Mouse (Mus musculus) ES-CJ7 (cell line): Measurements from ENCODE around the gene Styxl1.

ENCODE experiments used
- DNase-seq: peaks from one replicate; pipeline ENCODE4 v3.0.0; 2011; ENCODE audit warnings: low read depth, low spot score

Gene Styxl1

GRCm38 (mm10) chr5:135726641-135727346 is 51.4 kb downstream of the Styxl1 start:
- no peak for DNase-seq

GRCm38 (mm10) chr5:135725991-135726390 is 52.2 kb downstream of the Styxl1 start:
- DNase-seq: no peak

GRCm38 (mm10) chr5:135725391-135725841 is 52.8 kb downstream of the Styxl1 start:
- peak; percentile 31 for DNase-seq

GRCm38 (mm10) chr5:135724536-135725322 is 53.5 kb downstream of the Styxl1 start:
- no peak for DNase-seq

GRCm38 (mm10) chr5:135723165-135723751 is 54.9 kb downstream of the Styxl1 start:
- DNase-seq: no peak

- DNase-seq: no peak
These were observed 56.1 kb downstream of the Styxl1 start for GRCm38 (mm10) chr5:135722121-135722520.

- no peak for DNase-seq
These were observed 57.1 kb downstream of the Styxl1 start for GRCm38 (mm10) chr5:135721076-135721475.

GRCm38 (mm10) chr5:135720121-135720520 is 58.1 kb downstream of the Styxl1 start:
- DNase-seq: no peak

GRCm38 (mm10) chr5:135719586-135720120 is 58.5 kb downstream of the Styxl1 start:
- DNase-seq: no peak

- DNase-seq: no peak
These were observed 62.6 kb downstream of the Styxl1 start for GRCm38 (mm10) chr5:135715624-135716023.

GRCm38 (mm10) chr5:135713441-135714218 is 64.6 kb downstream of the Styxl1 start:
- no peak for DNase-seq

GRCm38 (mm10) chr5:135712803-135713202 is 65.4 kb downstream of the Styxl1 start:
- DNase-seq: no peak

- DNase-seq: no peak
These were observed 66.4 kb downstream of the Styxl1 start for GRCm38 (mm10) chr5:135711582-135712355.

- DNase-seq: no peak
These were observed 67.5 kb downstream of the Styxl1 start for GRCm38 (mm10) chr5:135710599-135711214.

GRCm38 (mm10) chr5:135709716-135710115 is 68.5 kb downstream of the Styxl1 start:
- no peak for DNase-seq

- DNase-seq: no peak
These were observed 70.3 kb downstream of the Styxl1 start for GRCm38 (mm10) chr5:135707855-135708254.

GRCm38 (mm10) chr5:135707039-135707438 is 71.1 kb downstream of the Styxl1 start:
- DNase-seq: no peak

- no peak for DNase-seq
These were observed 72.8 kb downstream of the Styxl1 start for GRCm38 (mm10) chr5:135705383-135705782.

- no peak for DNase-seq
These were observed 74.8 kb downstream of the Styxl1 start for GRCm38 (mm10) chr5:135703431-135703830.

GRCm38 (mm10) chr5:135702682-135703192 is 75.4 kb downstream of the Styxl1 start:
- DNase-seq: peak; percentile 57
